18 mouse cellular contexts compared by ENCODE assay signal in genomic region chr11:51468737-51469136, GRCm38 (mm10).
DNase-seq lines count a peak whose midpoint lies in the region; ATAC-seq and TF ChIP-seq lines count a peak whose summit lies in the region.
"Had no signal": no experiment of that assay in that cellular context is flagged by ENCODE, and none has a peak within 500 bp of the region (broad histone marks: within the 10 kb centered on the region; RNA-seq: fewer than 3 reads in every experiment).

No protein-coding gene starts in this region.

- DNase-seq in heart, embryonic 10.5 days (ENCODE audit: low spot score), result no peak
- DNase-seq in heart, postnatal 4 days, result no peak
- peak; percentile 35 for DNase-seq in lung, postnatal 10 days
- DNase-seq in lung, postnatal 25 days (ENCODE audit: low spot score), result no peak
- peak; percentile 37 for DNase-seq in limb, embryonic 14.5 days (ENCODE audit: low spot score)
- no peak for DNase-seq in left cerebral cortex, postnatal 25 days (ENCODE audit: low spot score in 2 of 2)
- DNase-seq: adrenal gland, adult 2 months; cerebellum, postnatal 10 days; kidney, adult 9 months; right cerebral cortex, postnatal 14 days had no signal

- ATAC-seq in intestine, embryonic 15.5 days, result no peak
- no peak for ATAC-seq in intestine, postnatal 0 days
- peak; percentile 42; the same call in 1 of the 2 replicates for ATAC-seq in limb, embryonic 14.5 days (ENCODE audit: low FRiP score, low read depth)
- ATAC-seq: hindbrain, postnatal 0 days had no signal

- no peaks in the 10 kb centered on the region for H3K36me3 ChIP-seq in heart, embryonic 10.5 days
- H3K36me3 ChIP-seq in intestine, embryonic 15.5 days, result no peaks in the 10 kb centered on the region
- H3K36me3 ChIP-seq in intestine, postnatal 0 days (ENCODE audit: control insufficient read depth, insufficient read depth), result no peaks in the 10 kb centered on the region
- no peaks in the 10 kb centered on the region for H3K36me3 ChIP-seq in limb, embryonic 14.5 days (ENCODE audit: control insufficient read depth, insufficient read depth, low read length)
- H3K36me3 ChIP-seq: midbrain, embryonic 12.5 days had no signal

- H3K27ac ChIP-seq in heart, embryonic 10.5 days, result peak overlapping the region; percentile 71
- peak overlapping the region; percentile 42 for H3K27ac ChIP-seq in intestine, embryonic 15.5 days
- no peak overlapping the region for H3K27ac ChIP-seq in intestine, postnatal 0 days (ENCODE audit: low read depth, low read length)
- H3K27ac ChIP-seq in limb, embryonic 14.5 days (replicated peaks; ENCODE audit: low read depth, low read length), result no peak overlapping the region
- H3K27ac ChIP-seq: hindbrain, postnatal 0 days; left cerebral cortex, adult 2 months; macrophage; midbrain, embryonic 12.5 days; stomach, postnatal 0 days had no signal

- TF ChIP-seq POLR2A in limb, embryonic 14.5 days (IDR thresholded peaks at IDR 0.05; ENCODE audit: borderline replicate concordance, extremely low read depth, insufficient read depth, insufficient read length), result no peak

- WGBS in heart, embryonic 10.5 days, result 51% methylated on average over 6 of the region's 6 CpGs
- WGBS in intestine, embryonic 15.5 days, result 47% methylated on average over 6 of the region's 6 CpGs
- WGBS in intestine, postnatal 0 days, result 68% methylated on average over 6 of the region's 6 CpGs
- 32% methylated on average over 6 of the region's 6 CpGs for WGBS in limb, embryonic 14.5 days

- H3K9me3 ChIP-seq in heart, embryonic 10.5 days, result no peaks in the 10 kb centered on the region
- H3K9me3 ChIP-seq in intestine, embryonic 15.5 days, result no peaks in the 10 kb centered on the region
- H3K9me3 ChIP-seq in intestine, postnatal 0 days (ENCODE audit: control insufficient read depth), result no peaks in the 10 kb centered on the region
- H3K9me3 ChIP-seq in limb, embryonic 14.5 days (ENCODE audit: control insufficient read depth, low read length), result no peaks in the 10 kb centered on the region
- H3K9me3 ChIP-seq: midbrain, embryonic 12.5 days had no signal

- H3K4me2 ChIP-seq in intestine, embryonic 15.5 days (replicated peaks), result 0 out of 2 replicates have a peak overlapping the region, but pooled peaks have one; percentile 18
- no peak overlapping the region for H3K4me2 ChIP-seq in intestine, postnatal 0 days (replicated peaks; ENCODE audit: low read depth)
- peak overlapping the region; percentile 20; the same call in 1 of the 2 replicates for H3K4me2 ChIP-seq in limb, embryonic 14.5 days (replicated peaks; ENCODE audit: low read depth, low read length, severe bottlenecking)
- H3K4me2 ChIP-seq: liver, embryonic 11.5 days; midbrain, embryonic 12.5 days had no signal

- peaks cover 64% of the 10 kb centered on the region for H3K27me3 ChIP-seq in heart, embryonic 10.5 days (ENCODE audit: insufficient read depth, poor library complexity, severe bottlenecking)
- H3K27me3 ChIP-seq in intestine, embryonic 15.5 days (replicated peaks), result no peaks in the 10 kb centered on the region
- no peaks in the 10 kb centered on the region for H3K27me3 ChIP-seq in intestine, postnatal 0 days (replicated peaks; ENCODE audit: control insufficient read depth, insufficient read depth, low read length)
- no peaks in the 10 kb centered on the region for H3K27me3 ChIP-seq in limb, embryonic 14.5 days (ENCODE audit: control insufficient read depth, insufficient read depth, low read length)
- H3K27me3 ChIP-seq: midbrain, embryonic 12.5 days had no signal

- TF ChIP-seq CTCF in intestine, postnatal 0 days (IDR thresholded peaks at IDR 0.05; ENCODE audit: low read depth), result no peak

- H3K9ac ChIP-seq in intestine, embryonic 15.5 days, result no peak overlapping the region
- H3K9ac ChIP-seq in intestine, postnatal 0 days (ENCODE audit: low read depth, low read length), result no peak overlapping the region
- no peak overlapping the region for H3K9ac ChIP-seq in limb, embryonic 14.5 days (ENCODE audit: low read depth, low read length, severe bottlenecking)
- H3K9ac ChIP-seq: midbrain, embryonic 12.5 days had no signal

- intact Hi-C loops in left cerebral cortex, postnatal 25 days (cut with DNase I), result no loop called here

- H3K4me1 ChIP-seq in heart, embryonic 10.5 days, result peaks cover 49% of the 10 kb centered on the region
- peaks cover 35% of the 10 kb centered on the region for H3K4me1 ChIP-seq in intestine, embryonic 15.5 days (replicated peaks)
- H3K4me1 ChIP-seq in intestine, postnatal 0 days (replicated peaks; ENCODE audit: control insufficient read depth, insufficient read depth, low read length), result no peaks in the 10 kb centered on the region
- peaks cover 39% of the 10 kb centered on the region for H3K4me1 ChIP-seq in limb, embryonic 14.5 days (ENCODE audit: control insufficient read depth, insufficient read depth, low read length)

- peak overlapping the region; percentile 35 for H3K4me3 ChIP-seq in heart, embryonic 10.5 days
- H3K4me3 ChIP-seq in intestine, embryonic 15.5 days (replicated peaks), result no peak overlapping the region
- no peak overlapping the region for H3K4me3 ChIP-seq in intestine, postnatal 0 days (ENCODE audit: low read depth, low read length)
- H3K4me3 ChIP-seq in limb, embryonic 14.5 days (replicated peaks; ENCODE audit: low read length), result no peak overlapping the region
- H3K4me3 ChIP-seq: left cerebral cortex, adult 2 months; midbrain, embryonic 12.5 days had no signal

Comparison
In these comparisons a context has a peak if more than half of its experiments do, and no peak if none do; other contexts are left out.
1. DNase-seq: peak in lung, postnatal 10 days (single experiment) and limb, embryonic 14.5 days (single experiment); none in heart, embryonic 10.5 days (single experiment), heart, postnatal 4 days (single experiment), lung, postnatal 25 days (single experiment) and left cerebral cortex, postnatal 25 days (0 of 2).
2. H3K27ac ChIP-seq: peak in heart, embryonic 10.5 days (single experiment) and intestine, embryonic 15.5 days (single experiment); none in intestine, postnatal 0 days (single experiment) and limb, embryonic 14.5 days (single experiment).